Mouse (Mus musculus): ENCODE measurements around the gene Igfn1. TPM values are rescaled to one million over a fixed set of nuclear protein-coding genes. Genes with fewer than 3 reads are reported as not detected.

The Igfn1 gene
- total RNA-seq, 4 experiments from 2014 or later: 28.7 to 98.0 (median 63.2) TPM

- no peak for DNase-seq (ENCODE audit: low spot score in 2 of 2)
Measured at GRCm38 (mm10) chr1:135936091-135936490, 70.1 kb downstream of the Igfn1 start.

GRCm38 (mm10) chr1:135933704-135934293, 72.3 kb downstream of the Igfn1 start:
- no peak for DNase-seq (ENCODE audit: low spot score in 2 of 2)

DNA sequence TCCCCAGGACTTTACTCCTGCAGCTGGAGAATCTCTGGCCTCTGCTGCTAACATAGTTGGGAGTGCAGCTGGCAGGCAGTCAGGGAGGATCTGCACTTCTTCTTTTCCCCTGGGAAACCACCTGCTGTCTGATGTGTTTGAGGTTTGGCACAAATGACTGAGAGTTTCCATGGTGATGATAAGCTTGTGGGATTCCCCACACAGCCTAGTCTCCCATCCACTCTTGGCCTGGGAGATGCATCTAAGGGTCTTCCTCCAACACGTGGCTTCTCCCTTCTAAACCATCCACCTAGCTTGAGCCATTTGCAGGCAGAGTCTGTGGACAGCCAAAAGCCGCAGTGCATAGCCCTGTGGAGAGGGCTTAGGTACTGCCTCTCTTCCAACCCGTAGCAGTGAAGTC, 76.3 kb downstream of the Igfn1 start:
- DNase-seq (ENCODE audit: low spot score in 2 of 2): no peak

DNA sequence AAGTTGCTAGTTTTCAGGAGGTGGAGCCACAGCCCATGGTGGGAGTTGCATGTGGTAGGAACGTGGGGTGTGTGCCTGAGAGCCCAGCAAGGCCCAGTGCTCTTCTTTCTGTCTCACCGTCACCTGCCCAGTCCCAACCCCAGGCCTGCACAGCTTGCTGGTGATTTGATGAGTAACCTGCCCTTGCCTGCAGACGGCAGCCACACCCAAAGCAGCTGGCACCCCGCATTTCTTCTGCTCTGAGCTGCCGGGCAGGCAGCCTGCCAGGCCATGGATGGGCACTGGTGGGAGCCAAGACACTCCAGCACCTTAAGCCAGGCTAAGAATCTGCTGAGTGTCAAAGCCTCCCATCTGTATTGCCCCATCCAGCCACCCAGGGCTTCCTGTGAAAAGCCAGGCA, 80.3 kb downstream of the Igfn1 start:
- no peak for DNase-seq (ENCODE audit: low spot score in 2 of 2)

- DNase-seq (ENCODE audit: low spot score in 2 of 2): no peak
Measured at GRCm38 (mm10) chr1:135924377-135924994, 81.7 kb downstream of the Igfn1 start.

DNA sequence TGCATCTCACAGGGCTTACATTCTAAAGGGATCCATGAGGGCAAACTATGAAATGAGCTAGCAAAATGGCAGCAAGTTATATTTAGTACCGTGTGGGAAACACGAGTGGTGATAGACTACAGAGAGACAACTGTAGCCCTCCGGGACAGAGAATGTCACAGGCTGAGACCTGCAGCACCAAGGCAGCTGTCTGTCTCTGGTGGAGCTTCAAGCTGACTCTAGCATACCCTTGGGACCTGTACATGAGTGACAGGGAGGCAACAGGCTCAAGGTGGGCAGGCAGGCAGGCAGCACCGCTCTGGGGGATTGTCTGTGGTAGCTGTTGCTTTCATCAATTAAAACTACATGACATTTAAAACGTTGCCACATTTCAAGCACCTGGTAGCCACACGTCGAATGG, 82.9 kb downstream of the Igfn1 start:
- DNase-seq (ENCODE audit: low spot score in 2 of 2): no peak

- DNase-seq (ENCODE audit: low spot score in 2 of 2): no peak
Measured at GRCm38 (mm10) chr1:135918644-135919407, 87.3 kb downstream of the Igfn1 start, which contains the start of gene Pkp1. Gene Pkp1 (minus strand): TSS chr1:135919207.

DNA sequence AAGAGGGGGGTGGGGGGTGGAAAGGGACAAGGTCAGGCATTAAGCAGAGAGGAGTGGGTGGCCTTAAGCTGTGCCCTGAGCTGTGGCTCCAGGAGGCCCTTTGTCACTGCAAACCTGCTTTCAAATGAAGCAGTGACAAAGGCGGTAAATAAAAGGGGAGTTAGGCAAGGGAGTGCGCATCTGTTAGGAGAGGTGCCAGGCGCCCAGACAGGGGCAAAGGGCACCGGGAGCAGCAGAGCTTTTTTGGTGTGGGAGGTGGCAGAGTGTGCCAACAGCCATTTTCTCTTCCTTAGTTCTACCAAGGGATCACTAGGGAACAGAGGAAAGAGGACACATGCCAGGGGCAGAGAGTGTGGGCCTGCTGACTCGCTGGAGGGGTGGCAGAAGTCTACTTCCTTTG, 88.9 kb downstream of the Igfn1 start:
- DNase-seq (ENCODE audit: low spot score in 2 of 2): no peak

DNA sequence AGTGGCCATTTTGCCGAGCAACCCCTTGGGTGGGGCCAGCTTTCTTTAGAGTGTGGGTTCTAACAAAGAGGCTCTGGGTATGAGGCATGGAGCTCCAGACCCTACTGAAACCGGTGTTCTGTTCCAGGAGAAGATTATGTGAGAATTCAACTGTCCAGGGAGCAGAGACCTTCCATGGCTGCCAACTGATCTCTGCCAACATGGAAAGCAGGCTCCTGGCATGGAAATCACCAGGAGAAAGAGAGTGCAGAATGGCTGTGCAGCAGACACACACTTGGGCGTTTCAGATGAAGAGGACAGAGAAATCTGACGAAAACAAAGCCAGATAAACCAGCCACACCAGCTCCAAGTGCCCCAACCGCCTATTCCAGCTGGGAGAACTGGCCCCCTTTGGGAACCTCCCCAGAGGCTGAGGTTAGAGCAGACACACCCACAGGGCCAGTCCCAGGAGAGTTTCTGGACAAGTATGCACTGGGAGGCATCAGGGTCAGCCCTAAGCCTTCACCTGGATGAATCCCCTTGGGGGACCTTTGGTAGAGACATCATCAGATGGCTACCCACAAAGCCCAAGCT, 89.6 kb downstream of the Igfn1 start:
- no peak for DNase-seq (ENCODE audit: low spot score in 2 of 2)

GRCm38 (mm10) chr1:135913657-135914056, 92.5 kb downstream of the Igfn1 start:
- no peak for DNase-seq (ENCODE audit: low spot score in 2 of 2)

DNA sequence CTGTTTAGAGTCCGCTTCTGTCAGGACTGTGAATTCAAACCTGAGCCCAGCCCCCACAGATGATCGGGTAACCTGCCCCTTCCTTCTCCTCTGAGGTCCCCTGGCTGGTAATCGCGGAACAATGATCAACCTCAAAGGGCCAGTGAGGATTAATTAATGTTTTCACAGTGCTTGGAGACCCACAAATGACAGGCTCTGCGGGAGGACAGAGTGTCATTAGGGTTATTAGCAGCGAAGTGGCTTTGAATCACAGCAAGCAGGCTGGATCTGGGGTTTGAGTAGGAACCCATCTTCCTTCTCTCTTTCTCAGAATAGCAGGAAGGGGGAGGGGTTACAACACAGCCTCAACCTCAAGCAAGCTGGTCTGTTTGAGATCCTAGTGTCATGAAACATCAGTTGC, 96.8 kb downstream of the Igfn1 start:
- no peak for DNase-seq (ENCODE audit: low spot score in 2 of 2)

DNA sequence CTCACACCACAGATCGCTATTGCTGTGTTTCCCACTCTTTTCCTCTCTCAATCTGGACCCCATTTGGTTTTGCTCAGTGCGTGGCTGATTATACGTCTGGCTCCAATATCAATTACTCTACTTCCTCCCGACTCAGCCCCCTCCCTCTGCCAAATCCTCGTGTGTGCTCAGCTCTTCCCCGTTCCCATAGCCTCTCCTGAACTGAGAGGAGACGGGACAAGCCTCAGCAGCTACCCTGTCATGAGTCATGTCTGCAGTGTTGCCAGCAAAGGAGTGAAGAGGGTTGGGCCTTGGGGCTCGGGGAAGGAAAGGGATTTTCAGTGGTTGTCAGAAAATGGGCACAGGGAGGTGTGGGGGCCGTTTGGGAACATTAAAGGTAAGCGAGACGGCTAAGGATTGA, 99.4 kb downstream of the Igfn1 start:
- DNase-seq (ENCODE audit: low spot score in 2 of 2): no peak

Other genes with a start within 250 kb of the Igfn1 start
- gene Phlda3, start 240.2 kb downstream of the Igfn1 start, total RNA-seq (2022): 100 to 1,000 TPM; 131 to 182 (median 168) TPM
- 100 to 1,000 TPM; 238 to 314 (median 288) TPM for gene Tnni1, start 226.9 kb downstream of the Igfn1 start, total RNA-seq (2022)
- not detected for gene Lad1, start 187.7 kb downstream of the Igfn1 start, total RNA-seq (2022)
- 1 to 10 TPM; 4.0 to 5.8 (median 4.6) TPM for gene Tnnt2, start 170.0 kb downstream of the Igfn1 start, total RNA-seq (2022)
- gene Pkp1, start 87.1 kb downstream of the Igfn1 start, total RNA-seq (2022): under 1 TPM in 1 of 4 experiments, not detected in 3; 0.11 TPM
- 10 to 100 TPM in 1 of 4 experiments, 1 to 10 TPM in 3; 8.6 to 12.9 (median 9.6) TPM for gene Tmem9, start 1.8 kb upstream of the Igfn1 start, total RNA-seq (2022)
- gene Ascl5, start 44.5 kb upstream of the Igfn1 start, total RNA-seq (2022): not detected
- gene Cacna1s, start 46.4 kb upstream of the Igfn1 start, total RNA-seq (2022): 1,000 to 10,000 TPM in 3 of 4 experiments, 100 to 1,000 TPM in 1; 844 to 1,101 (median 1,067) TPM
- gene Kif21b, start 125.0 kb upstream of the Igfn1 start, total RNA-seq (2022): under 1 TPM; 0.31 to 0.70 (median 0.34) TPM
- not detected for gene Mroh3, start 206.5 kb upstream of the Igfn1 start, total RNA-seq (2022)
- not detected for gene Inava, start 227.9 kb upstream of the Igfn1 start, total RNA-seq (2022)